Mouse (Mus musculus) Patski (cell line): ENCODE results near the gene Cep350. TPM values are rescaled to one million over a fixed set of nuclear protein-coding genes. Genes with fewer than 3 reads are reported as not detected.

Source experiments
- ATAC-seq: fragments of 100-300 bp; one replicate; pipeline ENCODE4 v1.8.0; 2021
- CTCF ChIA-PET: fragments of 350-600 bp; sonication (Branson Sonifier 250); formaldehyde crosslinking; loops from one replicate; lab custom pipeline; 2022; ENCODE audit warnings: inconsistent platforms; lab: Charles Lee
- POLR2A ChIA-PET: fragments of 350-600 bp; sonication (Branson Sonifier 250); formaldehyde crosslinking; loops from one replicate; lab custom pipeline; 2022; ENCODE audit warnings: antibody characterized with exemption, inconsistent platforms; lab: Charles Lee
- DNase-seq: peaks from one replicate; pipeline ENCODE4 v3.0.0-alpha.2; 2011; ENCODE audit warnings: low read depth, low spot score
- H3K27me3 ChIP-seq: fragments of 371-371 bp; one replicate; pipeline ENCODE4 v1.5.1; 2021
- CTCF ChIP-seq: fragments of 100-300 bp; IDR thresholded peaks from one replicate; pipeline ENCODE4 v1.5.1; 2021
- in situ Hi-C: fragments of 300-500 bp; cut with MboI; formaldehyde crosslinking; loops from 3 replicates; pipeline ENCODE4 v1.11.1; 2018; ENCODE audit warnings: low pct_unique_long_range_greater_than_20kb, mixed read lengths
- polyA plus RNA-seq: library from polyadenylated mRNA; unstranded; gene quantifications from one replicate; pipeline ENCODE4 v1.2.3, GENCODE M21; 2021

Cep350 gene
- polyA plus RNA-seq, 1 experiment from 2014 or later: 13.3 TPM

GRCm38 (mm10) chr1:155987625-155988024 is 14.6 kb upstream of the Cep350 start:
- no peak for TF ChIP-seq CTCF
- DNase-seq (no peak), ATAC-seq (no peak)
- in situ Hi-C loops: no loop called here
- ChIA-PET POLR2A (no interaction called here), CTCF (no interaction called here)
- H3K27me3 ChIP-seq: no peaks in the 10 kb centered on the region

- DNase-seq (no peak), ATAC-seq (no peak)
- peaks cover 10% of the 10 kb centered on the region for H3K27me3 ChIP-seq
- ChIA-PET CTCF (interaction anchor here (1.4 kb wide), 1 partner anchor 25 kb away, joined by 3 read pairs; no protein-coding TSS in a partner anchor), POLR2A (no interaction called here)
- in situ Hi-C loops: no loop called here
- no peak for TF ChIP-seq CTCF
Measured at GRCm38 (mm10) chr1:155974931-155975330, 1.9 kb upstream of the Cep350 start.

- DNase-seq: no peak
- H3K27me3 ChIP-seq: peaks cover 7% of the 10 kb centered on the region
- CTCF ChIA-PET: interaction anchor here (0.8 kb wide), 1 partner anchor 11 kb away, joined by 3 read pairs; no protein-coding TSS in a partner anchor
- no peak for TF ChIP-seq CTCF
- in situ Hi-C loops: no loop called here
- ATAC-seq: no peak
- POLR2A ChIA-PET: interaction anchor here (0.6 kb wide), 1 partner anchor 10 kb away, joined by 3 read pairs; no protein-coding TSS in a partner anchor
Measured at GRCm38 (mm10) chr1:155973719-155974379, 794 bp upstream of the Cep350 start.

GRCm38 (mm10) chr1:155972146-155973067 is 648 bp downstream of the Cep350 start:
- no peaks in the 10 kb centered on the region for H3K27me3 ChIP-seq
- ChIA-PET CTCF (interaction anchor here (0.7 kb wide), 1 partner anchor 13 kb away, joined by 3 read pairs; no protein-coding TSS in a partner anchor), POLR2A (no interaction called here)
- in situ Hi-C loops: no loop called here
- DNase-seq: no peak
- ATAC-seq: peak; percentile 19
- no peak for TF ChIP-seq CTCF

GRCm38 (mm10) chr1:155949170-155949569 is 23.9 kb downstream of the Cep350 start:
- ChIA-PET CTCF (interaction anchor here (0.6 to 1.3 kb wide), 3 partner anchors 10 to 26 kb away, joined by 3 read pairs; no protein-coding TSS in a partner anchor), POLR2A (no interaction called here)
- TF ChIP-seq CTCF: no peak
- in situ Hi-C loops: no loop called here
- DNase-seq (no peak), ATAC-seq (no peak)
- H3K27me3 ChIP-seq: no peaks in the 10 kb centered on the region

- no peaks in the 10 kb centered on the region for H3K27me3 ChIP-seq
- DNase-seq (no peak), ATAC-seq (no peak)
- CTCF ChIA-PET: no interaction called here
- in situ Hi-C loops: no loop called here
- no peak for TF ChIP-seq CTCF
- POLR2A ChIA-PET: no interaction called here
Measured at GRCm38 (mm10) chr1:155944361-155944760, 28.7 kb downstream of the Cep350 start.

- no peak for TF ChIP-seq CTCF
- ChIA-PET CTCF (interaction anchor here (1.6 kb wide), 1 partner anchor 9 kb away, joined by 3 read pairs; no protein-coding TSS in a partner anchor), POLR2A (no interaction called here)
- H3K27me3 ChIP-seq: no peaks in the 10 kb centered on the region
- in situ Hi-C loops: no loop called here
- ATAC-seq (no peak), DNase-seq (no peak)
Measured at GRCm38 (mm10) chr1:155937416-155937815, 35.6 kb downstream of the Cep350 start.

GRCm38 (mm10) chr1:155934702-155935101 is 38.4 kb downstream of the Cep350 start:
- DNase-seq (no peak), ATAC-seq (no peak)
- TF ChIP-seq CTCF: no peak
- CTCF ChIA-PET: no interaction called here
- POLR2A ChIA-PET: no interaction called here
- in situ Hi-C loops: no loop called here
- no peaks in the 10 kb centered on the region for H3K27me3 ChIP-seq

GRCm38 (mm10) chr1:155903561-155903960 is 69.5 kb downstream of the Cep350 start:
- no peak for TF ChIP-seq CTCF
- no peak for DNase-seq
- no peaks in the 10 kb centered on the region for H3K27me3 ChIP-seq
- POLR2A ChIA-PET: interaction anchor here (0.7 kb wide), 1 partner anchor 18 kb away, joined by 3 read pairs; no protein-coding TSS in a partner anchor
- no peak for ATAC-seq
- in situ Hi-C loops: no loop called here
- CTCF ChIA-PET: interaction anchor here (1.0 kb wide), 1 partner anchor 18 kb away, joined by 3 read pairs; no protein-coding TSS in a partner anchor

- no peak for TF ChIP-seq CTCF
- ATAC-seq (no peak), DNase-seq (no peak)
- ChIA-PET POLR2A (no interaction called here), CTCF (interaction anchor here (1.0 to 1.5 kb wide), 2 partner anchors 10 to 20 kb away, joined by 3 to 4 read pairs; no protein-coding TSS in a partner anchor)
- in situ Hi-C loops: no loop called here
- no peaks in the 10 kb centered on the region for H3K27me3 ChIP-seq
Measured at GRCm38 (mm10) chr1:155901348-155901747, 71.7 kb downstream of the Cep350 start.
